Mouse (Mus musculus): ENCODE results near the gene Fgd6. TPM values are rescaled to one million over a fixed set of nuclear protein-coding genes. Genes with fewer than 3 reads are reported as not detected.
A peak's percentile ranks its signal among the peaks of the same experiment; 100 is the strongest.

Gene Fgd6
- total RNA-seq, 2 experiments from 2014 or later: 2.0 to 2.7 TPM

DNA sequence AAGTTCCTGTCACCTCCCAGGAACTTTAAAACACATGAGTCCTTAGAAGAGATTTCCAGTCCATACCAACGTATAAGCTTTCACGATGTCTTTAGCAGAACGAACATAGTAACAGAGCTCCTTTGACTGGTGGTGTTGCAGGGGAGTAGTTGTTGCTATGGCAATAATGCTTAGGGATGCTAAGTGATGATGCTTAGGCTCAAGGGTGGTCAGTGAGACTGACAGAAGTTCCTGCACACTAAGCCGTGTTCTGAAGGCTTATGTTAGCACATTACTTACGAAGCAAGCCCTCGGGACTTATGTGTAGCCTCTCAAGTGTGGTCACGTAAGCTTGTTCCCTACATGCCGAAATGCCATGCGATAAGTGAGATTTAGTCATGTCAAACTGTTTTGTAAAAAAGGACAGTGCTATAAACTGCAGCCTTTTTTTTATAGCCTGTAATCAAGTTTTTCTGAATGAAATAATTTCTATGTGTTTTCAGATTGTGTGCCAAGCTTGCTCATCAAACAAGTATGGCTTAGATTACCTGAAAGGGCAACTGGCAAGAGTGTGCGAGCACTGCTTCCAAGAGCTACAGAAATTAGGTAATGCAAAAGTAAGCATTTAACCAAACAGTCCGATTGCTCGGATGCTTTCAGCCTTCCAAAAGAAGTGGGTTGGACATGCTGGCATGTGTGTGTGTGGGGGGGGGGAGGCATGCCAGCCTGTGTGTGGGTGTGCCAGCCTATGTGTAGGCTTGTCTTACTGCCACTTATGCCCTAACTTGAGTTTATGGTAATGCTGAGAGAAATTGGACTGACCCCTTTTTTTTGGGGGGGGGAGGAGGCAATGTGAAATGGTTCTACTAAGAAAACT is 99.0 kb downstream of the Fgd6 start:
- DNase-seq: no peak

DNA sequence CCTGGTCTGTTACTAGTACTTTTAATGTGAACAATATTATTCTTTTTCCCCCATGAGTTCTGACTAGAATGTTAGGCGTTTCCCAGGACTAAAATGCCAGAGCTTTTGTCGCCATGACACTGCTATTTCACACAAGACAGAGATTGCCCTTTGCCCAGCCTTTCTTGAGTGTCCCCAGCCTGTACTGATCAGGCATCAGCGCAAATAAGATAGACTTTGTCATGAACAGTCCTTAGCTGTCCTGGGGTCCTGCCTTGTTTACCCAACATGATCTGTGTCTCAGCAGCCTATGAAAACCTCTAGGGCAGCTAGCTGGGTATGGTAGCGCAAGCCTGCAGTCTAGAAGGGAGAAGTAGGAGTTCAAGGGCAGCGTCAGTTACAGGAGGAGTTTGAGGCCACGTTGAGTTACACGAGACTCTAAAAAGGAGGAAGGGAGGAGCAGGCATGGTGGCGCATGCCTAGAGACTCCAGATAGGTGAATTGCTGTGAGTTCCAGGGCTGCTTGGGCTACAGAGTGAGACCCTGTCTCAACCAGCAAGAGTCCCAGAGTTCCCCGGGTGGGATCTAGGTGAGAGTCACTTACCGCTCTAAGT is 103.2 kb downstream of the Fgd6 start:
- DNase-seq: no peak

DNA sequence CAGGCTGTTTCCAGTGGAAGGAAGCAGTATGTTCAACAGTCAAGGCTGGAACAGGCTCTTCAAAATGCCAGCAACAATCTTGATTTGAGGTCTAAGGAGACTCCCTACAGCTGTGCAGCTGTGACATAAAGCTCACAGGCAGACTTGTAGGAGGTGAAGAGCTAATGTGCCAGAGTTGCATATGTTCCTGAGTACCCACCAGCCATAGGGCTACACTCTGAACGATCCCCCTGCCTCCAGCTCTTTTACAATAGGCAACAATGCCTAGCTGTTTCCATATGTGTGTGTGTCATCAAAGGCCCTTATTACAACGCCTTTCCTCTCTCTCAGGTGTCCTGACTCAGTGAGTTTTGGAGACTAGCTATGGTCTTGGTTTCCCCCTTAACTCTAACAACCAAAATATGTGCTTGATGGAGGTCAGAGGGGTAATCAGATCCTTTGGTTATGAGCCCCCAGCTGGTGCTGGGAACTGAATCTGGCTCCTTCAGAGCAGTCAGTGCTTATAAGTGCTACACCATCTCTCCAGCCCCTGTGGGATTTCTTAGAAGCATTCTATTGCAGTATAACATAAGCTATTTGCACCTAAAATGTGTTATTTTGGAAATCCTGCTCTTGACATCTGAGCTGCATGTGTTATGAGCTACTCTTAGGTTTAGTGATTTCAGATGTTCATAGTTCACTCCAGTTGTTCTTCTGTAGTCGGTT is 104.6 kb downstream of the Fgd6 start:
- DNase-seq: no peak

DNA sequence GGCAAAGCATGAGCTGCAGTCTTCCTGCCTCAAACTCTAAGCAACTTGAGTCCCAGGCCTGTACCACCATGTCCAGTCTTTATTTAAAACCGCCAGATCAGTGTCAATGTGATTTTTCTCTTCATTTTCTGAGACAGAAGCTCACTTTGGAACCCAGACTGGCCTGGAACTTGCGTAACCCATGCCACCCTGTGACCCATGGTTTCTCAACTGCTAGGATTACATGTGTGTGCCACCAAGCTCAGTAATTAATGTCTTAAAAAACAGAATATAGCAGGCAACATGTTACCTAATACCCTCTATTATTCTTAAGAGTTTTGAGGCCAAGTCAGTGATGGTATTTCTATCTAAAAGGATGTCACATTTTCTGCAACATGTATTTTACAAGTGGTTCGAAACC is 106.6 kb downstream of the Fgd6 start:
- no peak for DNase-seq

DNA sequence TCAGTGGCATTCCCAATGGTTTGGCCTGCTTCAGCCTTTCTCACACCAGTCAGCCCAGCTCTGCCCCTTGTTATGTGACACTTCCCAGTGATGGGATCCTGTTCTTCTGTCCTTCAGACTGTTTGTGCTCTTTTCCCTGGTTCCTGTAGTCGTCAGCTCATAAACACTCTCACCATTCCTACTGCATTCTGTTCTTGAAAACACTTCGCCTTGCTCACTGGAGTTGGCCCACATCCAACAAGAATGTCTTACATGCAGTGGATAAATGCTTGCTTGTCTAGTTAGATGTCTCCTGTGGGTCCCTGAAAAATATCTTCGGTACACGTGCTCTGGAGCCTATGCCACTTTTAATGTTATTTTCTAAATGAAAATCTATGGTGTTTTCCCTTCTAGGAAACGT is 108.8 kb downstream of the Fgd6 start:
- no peak for DNase-seq

DNA sequence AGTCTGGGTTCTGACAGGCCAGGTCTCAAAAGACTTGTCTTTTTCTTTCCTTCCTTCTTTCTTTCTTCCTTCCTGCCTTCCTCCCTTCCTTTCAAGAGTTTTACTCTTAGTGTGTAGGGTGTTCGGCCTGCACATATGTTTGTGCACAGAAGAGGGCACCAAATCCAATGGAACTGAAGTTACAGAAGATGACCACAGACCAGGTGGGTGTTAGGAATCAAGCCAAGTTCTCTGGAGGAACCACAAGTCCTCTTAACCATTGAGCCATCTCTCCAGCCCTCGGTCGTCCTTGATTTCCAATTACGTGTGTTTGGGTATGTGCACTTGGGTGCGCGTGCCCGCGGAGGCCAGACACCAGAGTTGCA is 111.6 kb downstream of the Fgd6 start:
- no peak for DNase-seq

DNA sequence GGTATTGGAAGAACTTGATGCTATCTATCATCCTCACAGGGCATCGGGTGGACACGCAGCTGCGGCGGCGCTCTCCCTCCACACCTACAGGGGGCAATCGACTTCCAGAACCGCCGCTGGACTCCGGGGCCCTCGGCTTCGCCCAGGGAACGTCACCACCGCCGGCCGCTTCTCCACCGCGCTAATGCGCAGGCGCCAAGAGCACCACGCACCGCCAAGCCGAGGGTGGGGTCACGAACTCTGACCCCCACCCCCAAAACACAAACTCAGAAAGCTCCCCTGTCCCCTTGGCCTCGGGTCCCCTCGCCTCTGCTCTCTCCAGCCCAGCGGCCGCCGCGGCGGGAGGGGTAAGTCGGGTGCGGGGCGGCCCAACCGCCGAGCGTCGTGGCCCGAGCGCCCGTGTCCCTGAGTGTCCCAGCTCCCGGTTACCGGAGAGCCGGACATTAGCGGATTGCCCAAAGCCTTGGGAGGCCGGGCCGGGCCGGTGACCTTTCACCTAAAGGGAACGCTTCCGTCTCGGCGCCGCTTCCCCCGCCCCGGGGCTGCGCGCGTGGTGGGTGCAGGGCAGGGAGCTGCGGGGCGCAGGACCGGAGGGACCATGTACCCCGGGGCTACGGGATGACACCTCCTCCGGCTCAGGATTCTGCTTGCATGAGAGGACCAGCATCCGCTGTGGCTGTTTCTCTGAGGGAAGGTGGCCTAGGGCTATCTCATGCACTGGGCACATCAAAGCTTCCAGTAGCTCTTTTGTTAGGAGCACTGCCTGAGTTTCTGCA is 112.1 kb downstream of the Fgd6 start, which contains the start of gene Nr2c1:
TSS of gene Nr2c1 (plus strand) at position 268 of the 776 bp plus-strand sequence.
- DNase-seq: peak; percentile 91

DNA sequence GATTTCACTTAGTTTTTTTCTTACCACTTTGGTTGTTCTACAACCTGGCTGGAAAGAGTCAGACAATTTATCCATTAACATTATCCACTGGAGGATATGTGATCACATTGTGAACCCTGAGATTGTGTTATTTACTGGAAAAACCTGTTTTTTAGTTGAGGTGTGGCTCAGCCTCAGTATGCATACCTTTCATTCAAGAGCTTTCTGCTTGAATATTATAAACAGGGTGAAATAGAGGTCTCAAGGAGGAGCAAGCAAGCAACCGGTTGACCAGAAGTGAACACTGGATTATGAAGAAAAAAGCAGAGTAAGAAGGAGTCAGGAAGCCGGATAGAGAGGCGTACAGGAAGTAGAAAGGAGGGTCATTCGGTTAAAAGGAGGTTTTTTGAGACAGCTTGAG is 115.7 kb downstream of the Fgd6 start:
- no peak for DNase-seq

DNA sequence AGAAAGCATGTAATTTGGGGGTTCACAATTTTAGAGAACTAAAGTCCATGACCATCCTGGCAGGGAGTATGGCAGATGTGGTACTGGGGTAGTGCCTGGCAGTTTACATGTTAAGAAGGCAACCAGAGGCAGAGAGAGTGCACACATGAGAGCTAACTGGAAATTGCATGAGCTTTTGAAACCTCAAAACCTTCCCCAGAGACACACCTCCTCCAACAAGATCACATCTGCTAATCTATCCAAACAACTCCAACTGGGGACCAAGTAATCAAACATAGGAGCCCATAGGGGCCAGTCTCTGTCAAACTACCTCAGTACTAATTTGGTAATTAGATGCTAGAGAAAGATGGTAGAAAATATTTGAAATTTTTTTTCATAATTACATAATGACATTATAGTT is 118.0 kb downstream of the Fgd6 start:
- no peak for DNase-seq

DNA sequence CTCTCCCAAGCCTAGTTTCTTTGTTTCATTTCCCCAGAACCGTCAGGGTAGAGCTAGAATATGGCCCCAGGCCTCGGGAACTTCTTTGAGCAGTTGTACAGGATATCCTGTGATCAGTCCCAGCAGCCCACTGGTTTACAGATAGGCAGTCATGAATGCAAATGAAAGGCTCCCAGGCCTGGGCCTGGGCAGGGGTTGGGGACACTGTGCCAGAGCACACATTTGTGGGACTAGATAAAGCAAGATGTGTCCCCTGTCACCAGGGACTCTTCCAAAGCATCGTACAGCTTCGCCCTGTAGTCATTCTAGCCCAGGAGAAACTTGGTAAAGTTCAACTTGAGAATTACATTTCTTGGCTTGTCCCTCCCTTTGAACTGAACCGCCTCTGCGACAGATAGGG is 123.2 kb downstream of the Fgd6 start:
- no peak for DNase-seq

DNA sequence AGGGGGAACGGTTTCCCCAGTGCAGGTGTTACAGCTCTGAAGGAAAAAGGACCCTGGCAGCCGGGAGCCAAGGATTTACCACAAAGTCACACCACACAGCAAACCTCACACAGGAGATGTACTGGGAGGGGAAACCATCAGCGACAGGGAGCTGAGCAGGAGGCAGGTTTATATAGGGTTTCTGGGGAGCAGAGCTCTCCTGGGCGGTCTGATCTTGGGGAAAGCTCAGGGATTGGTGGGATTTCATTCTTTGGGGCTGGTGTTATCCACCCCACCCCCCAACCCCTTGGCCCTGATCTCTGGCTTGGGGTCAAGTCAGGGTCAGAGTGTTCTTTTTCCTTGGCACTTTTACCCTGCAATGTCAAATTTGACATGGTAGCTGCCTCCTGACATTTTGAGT is 123.6 kb downstream of the Fgd6 start:
- no peak for DNase-seq

DNA sequence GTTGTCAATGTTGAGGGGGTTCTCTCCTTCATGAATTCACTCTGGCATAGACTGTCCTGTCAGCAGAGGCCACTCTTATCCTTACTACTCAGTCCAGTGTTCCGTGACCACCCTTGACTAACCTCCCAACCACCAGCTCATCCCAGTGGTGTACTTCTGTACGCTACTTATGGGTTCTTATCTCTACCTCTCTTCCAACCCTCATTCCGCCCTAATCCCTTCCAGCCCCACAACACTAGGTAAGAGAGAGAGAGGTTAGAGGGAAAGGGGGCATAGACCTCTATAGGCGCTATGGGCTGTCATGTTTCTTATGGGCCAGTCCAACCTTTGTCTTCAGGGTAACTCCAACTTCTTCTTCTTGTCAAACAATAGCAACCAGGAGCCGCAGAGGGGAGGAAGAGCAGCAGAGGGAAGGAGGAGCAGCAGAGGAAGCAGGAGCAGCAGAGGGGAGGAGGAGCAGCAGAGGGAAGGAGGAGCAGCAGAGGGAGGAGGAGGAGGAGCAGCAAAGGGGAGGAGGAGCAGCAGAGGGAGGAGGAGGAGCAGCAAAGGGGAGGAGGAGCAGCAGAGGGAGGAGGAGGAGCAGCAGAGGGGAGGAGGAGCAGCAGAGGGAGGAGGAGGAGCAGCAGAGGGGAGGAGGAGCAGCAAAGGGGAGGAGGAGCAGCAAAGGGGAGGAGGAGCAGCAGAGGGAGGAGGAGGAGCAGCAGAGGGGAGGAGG is 125.4 kb downstream of the Fgd6 start:
- no peak for DNase-seq

DNA sequence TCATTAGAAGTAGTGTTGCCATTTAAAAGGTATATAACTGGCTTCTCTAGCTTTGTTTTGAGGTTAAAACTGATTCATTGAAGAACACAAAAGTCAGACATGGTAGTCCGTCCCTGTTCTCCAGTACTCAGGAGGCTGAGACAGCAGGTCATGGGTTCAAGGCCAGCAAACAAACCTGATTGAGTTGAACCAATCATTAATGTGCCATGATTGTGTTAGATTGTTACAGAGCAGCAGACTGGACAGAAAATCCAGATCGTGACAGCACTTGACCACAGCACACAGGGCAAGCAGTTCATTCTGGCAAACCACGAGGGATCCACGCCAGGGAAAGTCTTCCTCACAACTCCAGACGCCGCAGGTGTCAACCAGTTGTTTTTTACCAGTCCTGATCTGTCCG is 126.2 kb downstream of the Fgd6 start:
- DNase-seq: no peak

DNA sequence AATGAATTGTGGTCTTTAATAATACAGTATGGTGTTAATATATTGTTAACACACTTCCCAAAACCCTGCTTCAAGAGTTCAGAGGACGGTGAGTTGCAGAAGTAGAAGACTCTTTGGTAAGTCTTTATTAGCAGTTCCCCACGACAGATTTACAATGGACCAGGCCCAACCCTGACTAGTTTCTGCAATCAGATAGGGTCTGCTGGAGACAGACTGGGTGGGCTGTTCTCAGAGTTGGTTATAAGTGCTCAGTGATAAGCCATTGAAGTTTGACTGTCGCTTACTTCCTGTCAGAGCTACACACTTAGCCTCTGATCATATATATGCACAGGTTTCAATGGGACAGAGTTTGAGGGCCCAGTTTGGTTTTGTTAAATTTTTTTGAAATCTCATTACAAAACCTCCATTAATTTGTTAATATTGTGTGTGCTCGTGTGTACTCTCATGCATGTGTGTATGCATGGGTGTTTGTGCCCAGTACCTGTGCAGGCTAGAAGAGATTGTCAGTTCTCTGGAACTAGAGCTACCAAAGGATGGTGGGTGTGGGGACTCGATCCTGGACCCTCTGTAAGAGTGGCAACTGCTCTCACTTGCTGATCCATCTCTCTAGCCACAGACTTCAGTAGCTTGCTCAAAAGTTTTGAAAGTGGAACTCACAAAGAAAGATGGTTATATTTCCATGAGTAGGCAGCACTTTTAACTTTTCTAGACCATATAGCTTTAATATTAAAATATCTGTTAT is 128.5 kb downstream of the Fgd6 start:
- DNase-seq: no peak

DNA sequence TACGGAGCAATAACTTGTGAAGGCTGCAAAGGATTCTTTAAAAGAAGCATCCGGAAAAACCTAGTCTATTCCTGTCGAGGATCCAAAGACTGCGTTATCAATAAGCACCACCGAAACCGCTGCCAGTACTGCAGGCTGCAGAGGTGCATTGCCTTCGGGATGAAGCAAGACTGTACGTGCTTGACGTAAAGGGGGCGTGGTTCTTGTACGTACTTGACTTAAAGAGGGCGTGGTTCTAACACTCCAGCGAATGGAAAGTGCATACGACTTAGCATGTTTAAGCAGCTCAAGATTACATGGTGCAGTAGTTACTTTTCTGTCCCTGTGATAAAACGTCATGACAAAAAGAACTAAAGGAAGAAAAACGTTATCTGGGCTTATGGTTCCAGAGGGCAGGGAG is 129.6 kb downstream of the Fgd6 start:
- no peak for DNase-seq

DNA sequence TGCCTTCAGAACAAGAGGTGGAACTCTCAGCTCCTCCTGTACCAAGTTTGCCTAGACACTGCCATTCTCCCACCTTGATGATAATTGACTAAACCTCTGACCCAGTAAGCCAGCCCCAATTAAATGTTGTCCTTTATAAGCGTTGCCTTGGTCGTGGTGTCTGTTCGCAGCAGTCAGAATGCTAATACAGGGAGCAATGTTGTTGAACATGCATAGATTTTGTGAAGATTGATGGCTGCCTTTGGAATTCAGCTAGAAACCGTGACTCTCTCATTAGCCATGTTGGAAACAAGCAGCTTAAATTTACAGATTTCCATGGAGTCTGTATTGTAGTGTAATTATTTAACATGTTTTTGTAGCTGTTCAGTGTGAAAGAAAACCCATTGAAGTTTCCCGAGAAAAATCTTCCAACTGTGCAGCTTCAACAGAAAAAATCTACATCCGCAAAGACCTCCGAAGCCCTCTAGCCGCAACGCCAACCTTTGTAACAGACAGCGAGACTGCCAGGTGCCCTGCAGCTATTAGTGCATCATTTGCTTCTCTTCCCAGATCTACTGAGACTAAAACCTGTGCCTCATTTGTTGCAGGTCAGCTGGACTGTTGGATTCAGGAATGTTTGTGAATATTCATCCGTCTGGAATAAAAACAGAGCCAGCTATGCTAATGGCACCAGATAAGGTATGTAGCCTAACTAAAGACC is 131.4 kb downstream of the Fgd6 start:
- DNase-seq: no peak

DNA sequence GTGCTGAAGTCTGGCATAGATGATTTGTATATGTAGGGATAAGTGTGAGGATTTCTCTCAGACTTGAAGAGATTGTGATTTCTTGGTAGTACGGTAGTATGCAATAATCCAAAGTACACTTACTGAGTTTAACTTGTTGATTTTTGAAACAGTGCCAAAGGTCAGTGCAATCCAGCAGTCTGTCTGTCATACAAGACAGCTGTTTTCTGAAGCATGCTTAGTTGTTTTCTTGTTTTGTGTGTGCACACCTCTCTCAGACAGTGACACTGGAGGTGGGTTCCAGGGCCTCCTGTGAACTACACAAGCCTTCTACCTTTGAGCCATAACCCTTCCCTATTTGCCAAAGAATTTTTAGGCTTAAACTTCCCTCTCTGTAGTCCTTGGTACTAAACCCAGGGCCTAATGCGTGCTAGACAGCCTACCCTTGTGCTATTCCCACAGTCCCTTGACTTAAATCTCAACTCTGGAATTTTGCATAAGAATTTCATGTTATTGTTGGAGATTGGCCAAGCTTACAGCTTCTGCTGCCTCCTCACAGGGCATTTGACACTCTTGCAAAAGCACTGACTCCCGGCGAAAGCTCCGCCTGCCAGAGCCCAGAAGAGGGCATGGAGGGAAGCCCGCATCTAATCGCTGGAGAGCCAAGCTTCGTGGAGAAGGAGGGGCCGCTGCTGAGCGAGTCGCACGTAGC is 135.8 kb downstream of the Fgd6 start:
- DNase-seq: no peak

DNA sequence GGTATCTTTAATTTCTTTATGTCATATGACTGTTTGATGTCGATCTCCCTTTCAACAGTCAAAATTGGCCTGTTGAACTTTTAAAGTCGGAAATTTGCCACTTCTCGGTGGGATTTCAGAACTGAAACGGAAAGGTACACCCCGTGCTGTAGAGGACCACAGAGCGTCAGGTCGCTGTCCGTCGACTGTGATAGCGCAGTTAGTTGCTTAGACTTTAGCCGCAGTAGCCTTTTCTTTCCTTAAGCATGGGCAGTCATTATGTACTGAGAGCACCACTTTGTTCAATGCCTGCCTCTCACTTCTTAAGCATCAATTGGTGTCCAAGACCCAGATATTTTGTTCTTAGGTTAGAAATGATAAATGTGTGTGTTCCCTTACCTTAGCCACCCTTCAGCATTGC is 136.3 kb downstream of the Fgd6 start:
- no peak for DNase-seq

DNA sequence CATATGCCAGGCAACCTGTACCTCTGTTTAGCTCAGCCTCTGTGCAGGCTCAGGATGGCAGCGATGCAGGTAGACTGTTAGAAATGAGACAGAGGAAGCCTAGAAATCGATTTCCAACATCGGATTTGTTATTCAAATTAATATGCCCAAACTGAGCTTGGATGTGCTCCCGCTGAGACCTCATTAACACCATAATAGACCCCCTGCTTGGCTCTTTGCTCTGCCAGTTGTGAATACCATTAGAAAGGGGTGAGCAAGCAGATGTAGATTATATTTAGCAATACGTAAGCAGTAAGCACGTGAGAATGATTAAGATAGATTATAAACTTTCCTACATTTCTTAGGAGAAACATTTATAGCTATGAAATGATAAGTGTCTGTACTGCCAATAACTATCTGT is 136.9 kb downstream of the Fgd6 start:
- no peak for DNase-seq

DNA sequence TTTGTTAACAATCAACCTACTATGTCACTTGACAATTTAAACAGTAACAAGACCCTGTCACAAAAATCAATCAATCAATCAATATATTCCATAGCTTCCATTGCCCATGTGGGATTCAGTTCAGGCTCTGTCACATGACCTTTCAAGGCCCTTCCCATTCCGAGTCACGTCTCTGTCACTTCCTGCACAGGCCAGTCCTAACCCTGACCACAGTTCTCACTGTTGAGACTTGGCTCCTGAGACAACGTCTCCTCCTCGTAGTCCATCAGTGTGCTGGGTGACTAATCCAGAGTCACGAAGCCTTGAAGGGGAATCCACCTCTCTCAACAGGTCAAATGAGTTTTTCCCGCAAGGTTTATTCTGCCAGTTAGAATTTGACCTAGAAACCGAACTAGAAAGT is 138.9 kb downstream of the Fgd6 start:
- no peak for DNase-seq
